Mouse (Mus musculus): ENCODE measurements around the gene Pank1. TPM values are rescaled to one million over a fixed set of nuclear protein-coding genes. Genes with fewer than 3 reads are reported as not detected.

Pank1 gene
- polyA plus RNA-seq, 1 experiment: 7.5 TPM

Other genes starting within 250 kb of the Pank1 start
- gene Ifit1bl2, start 238.7 kb downstream of the Pank1 start, polyA plus RNA-seq (2012; rRNA removed): 0.42 and 0.48 TPM in 2 replicates
- 5.8 and 5.9 TPM in 2 replicates for gene Ifit1, start 238.6 kb downstream of the Pank1 start, polyA plus RNA-seq (2012; rRNA removed)
- 1.8 and 2.5 TPM in 2 replicates for gene Slc16a12, start 132.2 kb downstream of the Pank1 start, polyA plus RNA-seq (2012; rRNA removed)
- 1.5 and 1.7 TPM in 2 replicates for gene Kif20b, start 42.9 kb upstream of the Pank1 start, polyA plus RNA-seq (2012; rRNA removed)

Measured in frontal cortex, adult 2 months (tissue).